Mouse (Mus musculus) intestine, postnatal 0 days (tissue): ENCODE measurements around the gene Ube2v1. TPM values are rescaled to one million over a fixed set of nuclear protein-coding genes. Genes with fewer than 3 reads are reported as not detected.
A peak's percentile ranks its signal among the peaks of the same experiment; 100 is the strongest.

Experiments
- ATAC-seq: fragments of 200-750 bp; cut with Nextera tagmentation; 2 replicates; pipeline ENCODE4 v1.8.0; 2017; ENCODE audit warnings: mild to moderate bottlenecking, moderate TSS enrichment, moderate library complexity
- H3K27ac ChIP-seq: fragments of 300-500 bp; sonication (generic); 2 replicates; pipeline ENCODE4 v1.5.1; 2014; ENCODE audit warnings: mild to moderate bottlenecking, low read depth, low read length, moderate library complexity
- H3K27me3 ChIP-seq: fragments of 300-500 bp; sonication (generic); replicated peaks from 2 replicates; pipeline ENCODE4 v1.6.1; 2014; ENCODE audit warnings: low read length, mixed read lengths; ENCODE audit not compliant: control insufficient read depth, insufficient read depth
- H3K36me3 ChIP-seq: fragments of 300-500 bp; sonication (generic); 2 replicates; pipeline ENCODE4 v1.6.1; 2014; ENCODE audit warnings: mild to moderate bottlenecking, moderate library complexity; ENCODE audit not compliant: control insufficient read depth, insufficient read depth
- H3K4me1 ChIP-seq: fragments of 300-500 bp; sonication (generic); replicated peaks from 2 replicates; pipeline ENCODE4 v1.6.1; 2014; ENCODE audit warnings: antibody characterized with exemption, low read length, mixed read lengths; ENCODE audit not compliant: control insufficient read depth, insufficient read depth
- H3K4me2 ChIP-seq: fragments of 300-500 bp; sonication (generic); replicated peaks from 2 replicates; pipeline ENCODE4 v1.6.1; 2014; ENCODE audit warnings: low read depth, mild to moderate bottlenecking, moderate library complexity
- H3K4me3 ChIP-seq: fragments of 300-500 bp; sonication (generic); 2 replicates; pipeline ENCODE4 v1.5.1; 2014; ENCODE audit warnings: low read depth, low read length
- H3K9ac ChIP-seq: fragments of 300-500 bp; sonication (generic); 2 replicates; pipeline ENCODE4 v1.6.1; 2014; ENCODE audit warnings: mild to moderate bottlenecking, low read depth, low read length
- H3K9me3 ChIP-seq: fragments of 300-500 bp; sonication (generic); 2 replicates; pipeline ENCODE4 v1.6.1; 2016; ENCODE audit warnings: mixed run types; ENCODE audit not compliant: control insufficient read depth
- CTCF ChIP-seq: sonication (generic); IDR thresholded peaks from 2 replicates; pipeline ENCODE4 v1.5.1; 2016; ENCODE audit warnings: low read depth, mild to moderate bottlenecking, control low read depth, antibody characterized with exemption, moderate library complexity
- WGBS: fragments of 180-500 bp; shearing (Covaris S2); extraction: QIAGEN DNeasy Blood & Tissue Kit; methylation state at CpG from one replicate; pipeline ENCODE4 v1.1.7; 2014; 5-methylcytosine and 5-hydroxymethylcytosine counted together
- polyA plus RNA-seq: library from polyadenylated mRNA; unstranded; fragments of >200 nt; fragmentation: Nextera tagmentation; extraction: Ambion mirVana; gene quantifications from 2 replicates; pipeline ENCODE4 v1.2.1, GENCODE M21; 2015

The Ube2v1 gene
- 173 and 174 TPM in 2 replicates for polyA plus RNA-seq

DNA sequence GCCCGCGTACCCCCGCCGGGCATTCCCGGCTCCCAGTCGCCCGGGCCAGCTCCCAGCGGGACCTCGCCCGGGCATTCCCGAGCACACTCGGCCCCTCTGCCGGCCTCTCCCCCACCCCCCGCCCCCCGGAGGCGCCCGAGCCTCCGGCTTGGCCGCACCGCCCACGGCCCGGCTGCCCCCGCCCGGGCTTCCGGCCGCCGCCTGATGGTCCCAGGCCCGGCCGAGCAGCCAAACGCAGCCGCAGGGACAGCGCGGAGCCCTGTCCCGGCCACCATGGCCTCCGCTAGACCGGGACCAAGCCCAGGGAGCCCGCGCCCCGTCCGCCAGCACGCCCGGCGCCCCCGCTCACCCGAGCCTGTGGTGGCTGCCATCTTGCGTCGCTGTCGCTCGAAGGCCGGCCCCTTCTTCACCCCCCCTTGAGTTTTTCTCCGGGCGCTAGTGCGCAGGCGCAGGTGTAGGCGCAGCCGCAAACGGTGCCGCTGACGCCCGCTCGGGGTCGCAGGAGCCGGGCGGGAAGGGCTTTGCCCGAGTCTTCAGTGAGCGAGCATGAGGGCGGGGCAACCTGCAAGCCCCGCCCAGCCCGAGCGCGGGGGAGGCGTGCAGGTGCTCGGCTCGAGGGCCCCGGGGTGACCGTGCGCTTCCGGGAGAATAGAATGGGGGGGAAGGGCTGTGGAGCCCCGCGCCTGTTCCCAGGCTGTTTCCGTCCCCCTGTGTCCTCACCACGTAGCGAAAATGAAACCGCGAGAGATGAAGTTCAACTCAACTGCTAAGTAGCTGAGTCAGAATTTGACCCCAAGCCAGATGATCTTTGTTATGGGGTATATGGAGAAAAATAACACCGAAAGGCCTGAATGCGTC is at the start of gene Ube2v1:
TSS of gene Ube2v1 (minus strand) at position 505 of the 858 bp plus-strand sequence.
- Histone ChIP-seq H3K9me3 (no peaks in the 10 kb centered on the region), H3K36me3 (peaks cover 17% of the 10 kb centered on the region), H3K9ac (peak within 1 kb of the TSS; percentile 96), H3K4me1 (peaks cover 30% of the 10 kb centered on the region), H3K27me3 (no peaks in the 10 kb centered on the region), H3K4me3 (peak within 1 kb of the TSS; percentile 90), H3K4me2 (peak within 1 kb of the TSS; percentile 89), H3K27ac (peak within 1 kb of the TSS; percentile 90)
- peak; percentile 88 for ATAC-seq
- TF ChIP-seq CTCF = peak; percentile 54
- WGBS = under 1% methylated on average over 83 of the region's 87 CpGs

- Histone ChIP-seq H3K4me1 (no peaks in the 10 kb centered on the region), H3K9ac (no peak overlapping the region), H3K4me3 (no peak overlapping the region), H3K36me3 (no peaks in the 10 kb centered on the region), H3K27ac (no peak overlapping the region), H3K4me2 (no peak overlapping the region), H3K9me3 (no peaks in the 10 kb centered on the region), H3K27me3 (no peaks in the 10 kb centered on the region)
- 65% methylated on average over 5 of the region's 5 CpGs for WGBS
- TF ChIP-seq CTCF = peak; percentile 77
- no peak for ATAC-seq
Measured at GRCm38 (mm10) chr2:167680657-167681056, 48.8 kb upstream of the Ube2v1 start.

- Histone ChIP-seq H3K27ac (no peak overlapping the region), H3K4me3 (no peak overlapping the region), H3K9me3 (no peaks in the 10 kb centered on the region), H3K4me2 (no peak overlapping the region), H3K27me3 (no peaks in the 10 kb centered on the region), H3K36me3 (no peaks in the 10 kb centered on the region), H3K9ac (no peak overlapping the region), H3K4me1 (no peaks in the 10 kb centered on the region)
- 3% methylated on average over 13 of the region's 13 CpGs for WGBS
- peak; percentile 68 for ATAC-seq
- TF ChIP-seq CTCF = peak; percentile 99
Measured at GRCm38 (mm10) chr2:167679902-167680430, 48.1 kb upstream of the Ube2v1 start.

GRCm38 (mm10) chr2:167678600-167678999 is 46.7 kb upstream of the Ube2v1 start:
- Histone ChIP-seq H3K9ac (no peak overlapping the region), H3K27ac (no peak overlapping the region), H3K4me3 (no peak overlapping the region), H3K36me3 (no peaks in the 10 kb centered on the region), H3K27me3 (no peaks in the 10 kb centered on the region), H3K4me2 (no peak overlapping the region), H3K4me1 (no peaks in the 10 kb centered on the region), H3K9me3 (no peaks in the 10 kb centered on the region)
- 55% methylated on average over 5 of the region's 5 CpGs for WGBS
- no peak for ATAC-seq
- peak; percentile 60 for TF ChIP-seq CTCF

DNA sequence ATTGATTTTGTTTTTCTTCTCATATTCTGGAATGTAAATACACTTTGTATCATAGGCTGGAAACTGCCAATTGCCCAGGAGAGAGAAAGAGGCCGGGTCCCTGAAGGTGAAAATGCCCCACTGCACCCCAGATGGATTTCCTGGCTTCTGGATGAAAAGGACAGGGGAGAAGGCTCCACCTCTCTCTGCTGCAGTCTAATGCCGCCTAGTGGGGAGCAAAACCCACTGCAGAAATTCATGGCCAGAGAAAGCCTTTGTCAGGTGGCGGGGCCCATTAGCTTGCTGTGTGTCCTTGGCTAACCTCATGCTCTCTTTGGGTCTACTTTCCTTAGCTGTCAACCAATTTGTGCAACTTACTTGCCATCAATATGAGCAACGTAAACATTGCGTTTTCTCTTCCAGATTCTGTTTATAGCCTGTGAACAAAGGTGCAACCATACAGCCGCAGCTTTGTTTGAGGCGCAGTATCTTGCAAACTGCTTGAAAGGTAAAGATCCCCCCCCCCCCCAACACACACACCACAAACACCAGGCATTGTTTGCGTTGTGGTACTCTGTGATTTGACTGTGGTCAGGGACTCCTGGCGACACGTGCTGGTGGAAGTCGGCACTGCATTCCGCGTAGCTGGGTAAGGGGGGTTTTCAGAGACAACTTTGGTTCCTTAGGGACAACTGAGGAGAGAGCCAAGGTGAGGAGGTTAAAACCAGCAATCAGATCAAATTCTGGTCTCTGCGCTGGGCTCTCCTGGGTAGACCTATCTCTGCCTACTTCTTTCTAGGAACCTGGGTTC is 43.4 kb upstream of the Ube2v1 start:
- Histone ChIP-seq H3K4me3 (no peak overlapping the region), H3K27me3 (no peaks in the 10 kb centered on the region), H3K27ac (no peak overlapping the region), H3K4me1 (no peaks in the 10 kb centered on the region), H3K4me2 (no peak overlapping the region), H3K9me3 (no peaks in the 10 kb centered on the region), H3K9ac (no peak overlapping the region), H3K36me3 (no peaks in the 10 kb centered on the region)
- peak; percentile 81 for TF ChIP-seq CTCF
- no peak for ATAC-seq
- WGBS = 40% methylated on average over 14 of the region's 14 CpGs

DNA sequence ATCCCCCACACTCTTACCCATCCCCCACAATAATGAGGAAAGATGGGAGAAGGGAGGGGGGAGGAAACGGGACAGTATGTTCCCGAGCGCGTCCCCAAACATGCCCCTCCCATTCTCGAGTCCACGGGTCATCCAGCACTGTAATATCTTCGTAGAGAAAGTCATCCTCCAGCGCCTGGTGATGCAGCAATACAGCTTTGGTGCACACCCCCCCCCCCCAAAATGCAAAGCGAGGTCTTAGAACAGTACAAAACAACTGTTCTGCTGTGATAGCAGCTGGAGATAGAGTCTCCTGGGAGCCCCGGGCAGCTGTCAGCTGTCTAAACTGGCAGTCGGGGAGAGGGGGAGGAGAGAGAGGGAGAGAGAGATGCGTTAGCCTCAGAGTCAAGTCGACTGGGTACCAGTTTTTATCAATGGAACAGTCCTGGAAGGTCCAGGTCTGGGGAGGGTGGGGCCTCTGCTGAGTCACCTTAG is 40.4 kb upstream of the Ube2v1 start:
- Histone ChIP-seq H3K27ac (no peak overlapping the region), H3K4me2 (peak overlapping the region; percentile 35; the same call in 1 of the 2 replicates), H3K27me3 (no peaks in the 10 kb centered on the region), H3K4me1 (no peaks in the 10 kb centered on the region), H3K9ac (no peak overlapping the region), H3K9me3 (no peaks in the 10 kb centered on the region), H3K4me3 (no peak overlapping the region), H3K36me3 (no peaks in the 10 kb centered on the region)
- ATAC-seq = no peak
- WGBS = 38% methylated on average over 13 of the region's 13 CpGs
- TF ChIP-seq CTCF = no peak
